Mouse (Mus musculus) adrenal gland, postnatal 36 days (tissue): ENCODE measurements at regions not wholly inside any gene's neighbourhood (a gene's known extent, or its start where the extent isn't known, plus 50 kb on each side); places are given as distances from the start of the nearest gene placed in this dataset.

ENCODE experiments used
- DNase-seq, 2 experiments: peaks; one replicate each; pipeline ENCODE4 v3.0.0; 2021; ENCODE audit warnings: mixed read lengths in 1 of 2

DNA sequence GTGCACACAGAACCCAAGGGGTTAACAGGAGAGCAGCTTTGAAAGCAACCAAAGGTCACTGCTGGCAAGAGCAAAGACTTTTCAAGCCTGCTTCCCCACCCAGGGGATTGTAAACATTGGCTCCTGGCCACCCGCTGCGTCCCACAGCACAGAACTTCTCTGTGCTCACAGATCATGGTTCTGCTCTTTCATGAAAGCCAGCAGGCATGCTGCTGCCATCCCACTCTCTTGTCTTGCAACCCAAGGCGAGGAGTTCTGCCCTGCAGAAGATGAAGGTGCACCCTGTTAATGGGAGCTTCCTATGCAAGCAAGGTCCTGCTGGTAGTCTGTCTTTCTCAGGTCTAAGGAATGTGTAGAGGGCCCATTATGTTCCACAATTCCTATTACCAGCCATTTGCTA is 95.8 kb downstream of the AU018091 start:
- peak; percentile 1 to 2 for DNase-seq
